Mouse (Mus musculus) embryonic facial prominence, embryonic 11.5 days (tissue): ENCODE measurements at regions not wholly inside any gene's neighbourhood (a gene's known extent, or its start where the extent isn't known, plus 50 kb on each side); places are given as distances from the start of the nearest gene placed in this dataset.

ENCODE experiments used
- ATAC-seq: fragments of 200-750 bp; cut with Nextera tagmentation; replicated peaks from 2 replicates; pipeline ENCODE4 v1.8.0; 2017; ENCODE audit warnings: low read depth; ENCODE audit not compliant: insufficient number of reproducible peaks, low FRiP score, low TSS enrichment
- DNase-seq: peaks from one replicate; pipeline ENCODE4 v3.0.0-alpha.2; 2015; ENCODE audit warnings: low spot score
- H3K27ac ChIP-seq: fragments of 300-500 bp; sonication (generic); replicated peaks from 2 replicates; pipeline ENCODE4 v1.5.1; 2014; ENCODE audit warnings: mild to moderate bottlenecking, low read depth, low read length, control low read depth
- H3K27me3 ChIP-seq: fragments of 300-500 bp; sonication (generic); 2 replicates; pipeline ENCODE4 v1.6.1; 2014; ENCODE audit warnings: mild to moderate bottlenecking, low read length, moderate library complexity, mixed read lengths; ENCODE audit not compliant: control insufficient read depth, insufficient read depth
- H3K36me3 ChIP-seq: fragments of 300-500 bp; sonication (generic); replicated peaks from 2 replicates; pipeline ENCODE4 v1.6.1; 2014; ENCODE audit warnings: low read depth, mild to moderate bottlenecking, low read length, moderate library complexity, mixed read lengths; ENCODE audit not compliant: control insufficient read depth, insufficient read depth
- H3K4me1 ChIP-seq: fragments of 300-500 bp; sonication (generic); 2 replicates; pipeline ENCODE4 v1.6.1; 2014; ENCODE audit warnings: low read length, mixed read lengths; ENCODE audit not compliant: control insufficient read depth, insufficient read depth
- H3K4me2 ChIP-seq: fragments of 300-500 bp; sonication (generic); 2 replicates; pipeline ENCODE4 v1.6.1; 2014; ENCODE audit warnings: low read depth, mild to moderate bottlenecking, control low read depth, low read length, moderate library complexity
- H3K4me3 ChIP-seq: fragments of 300-500 bp; sonication (generic); 2 replicates; pipeline ENCODE4 v1.5.1; 2014; ENCODE audit warnings: low read depth, low read length, control low read depth
- H3K9ac ChIP-seq: fragments of 300-500 bp; sonication (generic); replicated peaks from 2 replicates; pipeline ENCODE4 v1.6.1; 2014; ENCODE audit warnings: mild to moderate bottlenecking, control low read depth, low read length
- H3K9me3 ChIP-seq: fragments of 300-500 bp; sonication (generic); replicated peaks from 2 replicates; pipeline ENCODE4 v1.6.1; 2016; ENCODE audit warnings: mild to moderate bottlenecking, low read length, inconsistent platforms, mixed read lengths; ENCODE audit not compliant: control insufficient read depth
- WGBS: fragments of 180-500 bp; shearing (Covaris S2); extraction: QIAGEN DNeasy Blood & Tissue Kit; methylation state at CpG from one replicate; pipeline ENCODE4 v1.1.7; 2014; 5-methylcytosine and 5-hydroxymethylcytosine counted together

- H3K9me3 ChIP-seq: no peaks in the 10 kb centered on the region
- H3K4me2 ChIP-seq: no peak overlapping the region
- DNase-seq (no peak), ATAC-seq (no peak)
- H3K36me3 ChIP-seq: no peaks in the 10 kb centered on the region
- H3K4me1 ChIP-seq: no peaks in the 10 kb centered on the region
- H3K27me3 ChIP-seq: no peaks in the 10 kb centered on the region
- no peak overlapping the region for H3K27ac ChIP-seq
- 71% methylated on average over 1 of the region's 1 CpGs for WGBS
- no peak overlapping the region for H3K9ac ChIP-seq
- no peak overlapping the region for H3K4me3 ChIP-seq
Measured at GRCm38 (mm10) chr13:80956966-80957365, 73.8 kb downstream of the Arrdc3 start.

DNA sequence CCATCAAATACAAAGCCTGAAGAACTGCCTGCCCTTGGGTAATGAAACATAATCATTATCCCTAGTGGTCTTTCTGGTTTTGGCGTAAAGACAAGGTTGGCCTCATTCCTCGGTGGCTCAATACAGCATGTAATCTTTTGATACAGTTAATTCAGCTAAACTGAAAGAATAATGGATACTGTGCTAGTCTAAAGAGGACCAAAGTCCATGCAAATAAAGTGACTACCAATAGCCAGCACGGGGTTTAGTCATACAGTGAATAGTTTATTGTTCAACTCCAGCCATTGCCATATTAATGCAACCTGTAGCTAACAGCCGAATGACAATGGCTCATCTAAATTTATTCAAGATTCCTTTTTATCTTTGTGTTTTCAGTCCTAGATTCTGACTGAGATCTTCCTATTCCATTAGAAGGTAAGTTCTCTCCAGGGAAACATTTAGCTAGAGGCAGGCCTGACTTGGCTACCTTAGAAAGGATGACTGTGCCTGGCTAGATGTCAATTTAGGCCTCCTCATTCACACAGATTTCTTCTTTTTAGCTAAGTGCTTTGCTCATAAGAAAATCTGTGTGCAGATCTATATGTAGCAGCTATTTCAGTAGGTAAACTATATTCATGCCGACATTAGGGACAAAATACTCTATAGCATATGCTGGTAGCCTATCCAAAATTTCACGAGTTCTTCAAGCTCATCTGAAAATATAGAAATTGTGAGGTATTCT lies 74.4 kb downstream of the Arrdc3 start:
- H3K27ac ChIP-seq: no peak overlapping the region
- no peaks in the 10 kb centered on the region for H3K36me3 ChIP-seq
- H3K4me3 ChIP-seq: no peak overlapping the region
- DNase-seq (no peak), ATAC-seq (no peak)
- H3K9ac ChIP-seq: no peak overlapping the region
- no peaks in the 10 kb centered on the region for H3K4me1 ChIP-seq
- WGBS: 85% methylated on average over 6 of the region's 6 CpGs
- H3K27me3 ChIP-seq: no peaks in the 10 kb centered on the region
- no peak overlapping the region for H3K4me2 ChIP-seq
- H3K9me3 ChIP-seq: no peaks in the 10 kb centered on the region

DNA sequence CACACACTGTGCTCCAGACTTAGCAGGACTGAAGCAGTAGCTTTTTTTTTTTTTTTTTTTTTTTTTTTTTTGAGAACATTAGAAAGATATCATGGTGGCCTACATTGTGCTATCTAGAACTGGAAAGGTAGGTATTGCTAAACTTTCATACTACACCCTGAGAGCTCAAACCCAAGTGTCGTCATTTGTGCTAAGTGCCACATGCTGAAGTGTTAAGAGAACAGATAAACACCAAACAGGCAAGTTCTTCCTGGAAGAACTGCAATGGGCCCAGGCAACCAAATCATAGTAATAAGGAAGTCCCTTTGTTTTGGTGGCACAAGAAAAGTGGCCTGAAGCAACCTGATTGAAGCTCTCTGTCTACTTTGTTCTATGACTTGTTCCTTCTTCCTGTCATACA lies 76.6 kb downstream of the Arrdc3 start:
- Histone ChIP-seq H3K4me2 (no peak overlapping the region), H3K36me3 (no peaks in the 10 kb centered on the region), H3K27me3 (no peaks in the 10 kb centered on the region), H3K4me3 (no peak overlapping the region), H3K9me3 (no peaks in the 10 kb centered on the region), H3K4me1 (peaks cover 2% of the 10 kb centered on the region; the same call in 1 of the 2 replicates), H3K27ac (no peak overlapping the region), H3K9ac (no peak overlapping the region)
- DNase-seq (no peak), ATAC-seq (no peak)
- 82% methylated on average over 1 of the region's 1 CpGs for WGBS

GRCm38 (mm10) chr13:80961985-80962617 lies 78.9 kb downstream of the Arrdc3 start:
- H3K9me3 ChIP-seq: no peaks in the 10 kb centered on the region
- ATAC-seq: no peak
- no peak overlapping the region for H3K4me2 ChIP-seq
- no peak for DNase-seq
- H3K27me3 ChIP-seq: no peaks in the 10 kb centered on the region
- no peak overlapping the region for H3K4me3 ChIP-seq
- H3K36me3 ChIP-seq: no peaks in the 10 kb centered on the region
- H3K27ac ChIP-seq: no peak overlapping the region
- H3K9ac ChIP-seq: no peak overlapping the region
- 47% methylated on average over 7 of the region's 7 CpGs for WGBS
- H3K4me1 ChIP-seq: peaks cover 2% of the 10 kb centered on the region; the same call in 1 of the 2 replicates

DNA sequence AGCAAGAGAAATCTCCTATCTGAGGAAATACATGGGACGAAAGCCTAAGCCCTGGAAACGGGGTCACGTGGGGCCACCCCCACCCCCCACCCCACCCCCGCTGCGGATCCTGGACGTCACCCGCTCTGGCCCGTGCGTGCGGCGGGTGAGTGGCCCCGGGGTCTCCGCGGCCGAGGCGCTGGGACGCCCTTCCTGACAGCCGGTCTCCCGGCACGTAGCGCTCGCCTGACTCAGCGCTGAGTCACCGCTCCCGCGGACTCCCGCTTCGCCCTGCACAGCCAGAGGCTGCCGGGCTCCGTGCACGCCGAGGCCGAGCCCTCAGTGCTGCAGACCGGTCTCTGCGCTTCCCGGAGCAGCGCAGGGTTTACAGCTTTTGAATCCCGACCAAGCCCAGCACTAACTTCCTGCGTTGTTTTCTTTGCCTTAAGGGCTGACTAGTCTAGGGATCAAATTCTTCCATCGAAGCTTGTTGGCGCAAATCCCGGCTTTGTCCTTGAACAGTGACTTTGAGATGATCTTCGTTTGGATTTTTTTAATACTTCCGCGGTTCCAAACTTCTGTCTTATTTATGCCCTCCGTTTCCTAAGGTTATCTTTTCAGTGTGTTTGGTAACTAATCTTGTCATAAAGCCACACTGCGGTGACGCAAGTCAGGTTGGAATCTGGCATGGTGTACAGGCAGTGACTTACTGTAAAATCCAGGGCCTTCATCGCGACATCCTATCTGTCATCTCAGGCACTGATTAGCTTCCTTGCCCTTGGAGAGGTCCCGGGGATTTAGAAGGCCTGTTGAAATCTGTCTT lies 79.8 kb downstream of the Arrdc3 start:
- peaks cover 2% of the 10 kb centered on the region; the same call in 1 of the 2 replicates for H3K4me1 ChIP-seq
- peak overlapping the region; percentile 61 for H3K9ac ChIP-seq
- WGBS: 5% methylated on average over 51 of the region's 51 CpGs
- peak; percentile 86 for DNase-seq
- H3K27me3 ChIP-seq: no peaks in the 10 kb centered on the region
- peak overlapping the region; percentile 79 for H3K4me2 ChIP-seq
- peak; percentile 99 for ATAC-seq
- peak overlapping the region; percentile 41 for H3K4me3 ChIP-seq
- H3K9me3 ChIP-seq: no peaks in the 10 kb centered on the region
- no peaks in the 10 kb centered on the region for H3K36me3 ChIP-seq
- no peak overlapping the region for H3K27ac ChIP-seq

GRCm38 (mm10) chr13:80963591-80963940 lies 80.4 kb downstream of the Arrdc3 start:
- peak overlapping the region; percentile 61; the same call in 1 of the 2 replicates for H3K9ac ChIP-seq
- DNase-seq: no peak

GRCm38 (mm10) chr13:80971664-80972063 lies 88.5 kb downstream of the Arrdc3 start:
- Histone ChIP-seq H3K9me3 (no peaks in the 10 kb centered on the region), H3K4me3 (no peak overlapping the region), H3K27ac (no peak overlapping the region), H3K9ac (no peak overlapping the region), H3K4me2 (no peak overlapping the region), H3K4me1 (no peaks in the 10 kb centered on the region), H3K27me3 (no peaks in the 10 kb centered on the region), H3K36me3 (no peaks in the 10 kb centered on the region)
- 76% methylated on average over 3 of the region's 3 CpGs for WGBS
- DNase-seq (no peak), ATAC-seq (no peak)

More at GRCm38 (mm10) chr13:80963591-80963940, 80.4 kb downstream of the Arrdc3 start:
- Histone ChIP-seq H3K4me1 (peaks cover 2% of the 10 kb centered on the region; the same call in 1 of the 2 replicates), H3K4me3 (no peak overlapping the region), H3K4me2 (no peak overlapping the region), H3K27ac (no peak overlapping the region), H3K9me3 (no peaks in the 10 kb centered on the region), H3K36me3 (no peaks in the 10 kb centered on the region), H3K27me3 (no peaks in the 10 kb centered on the region)
- no peak for ATAC-seq
- 78% methylated on average over 11 of the region's 11 CpGs for WGBS

GRCm38 (mm10) chr13:80974424-80974823 lies 91.2 kb downstream of the Arrdc3 start:
- no peak for DNase-seq
- no peaks in the 10 kb centered on the region for H3K36me3 ChIP-seq
- no peaks in the 10 kb centered on the region for H3K4me1 ChIP-seq
- 43% methylated on average over 1 of the region's 1 CpGs for WGBS
- no peak overlapping the region for H3K9ac ChIP-seq
- no peak overlapping the region for H3K27ac ChIP-seq
- H3K27me3 ChIP-seq: no peaks in the 10 kb centered on the region
- H3K4me3 ChIP-seq: no peak overlapping the region
- no peak overlapping the region for H3K4me2 ChIP-seq
- H3K9me3 ChIP-seq: no peaks in the 10 kb centered on the region
- no peak for ATAC-seq
